Mouse (Mus musculus): Measurements from ENCODE around the gene Utp4. TPM values are rescaled to one million over a fixed set of nuclear protein-coding genes. Genes with fewer than 3 reads are reported as not detected.

The Utp4 gene
- total and polyA plus RNA-seq, 3 experiments, result 123 to 218 (median 174) TPM

DNA sequence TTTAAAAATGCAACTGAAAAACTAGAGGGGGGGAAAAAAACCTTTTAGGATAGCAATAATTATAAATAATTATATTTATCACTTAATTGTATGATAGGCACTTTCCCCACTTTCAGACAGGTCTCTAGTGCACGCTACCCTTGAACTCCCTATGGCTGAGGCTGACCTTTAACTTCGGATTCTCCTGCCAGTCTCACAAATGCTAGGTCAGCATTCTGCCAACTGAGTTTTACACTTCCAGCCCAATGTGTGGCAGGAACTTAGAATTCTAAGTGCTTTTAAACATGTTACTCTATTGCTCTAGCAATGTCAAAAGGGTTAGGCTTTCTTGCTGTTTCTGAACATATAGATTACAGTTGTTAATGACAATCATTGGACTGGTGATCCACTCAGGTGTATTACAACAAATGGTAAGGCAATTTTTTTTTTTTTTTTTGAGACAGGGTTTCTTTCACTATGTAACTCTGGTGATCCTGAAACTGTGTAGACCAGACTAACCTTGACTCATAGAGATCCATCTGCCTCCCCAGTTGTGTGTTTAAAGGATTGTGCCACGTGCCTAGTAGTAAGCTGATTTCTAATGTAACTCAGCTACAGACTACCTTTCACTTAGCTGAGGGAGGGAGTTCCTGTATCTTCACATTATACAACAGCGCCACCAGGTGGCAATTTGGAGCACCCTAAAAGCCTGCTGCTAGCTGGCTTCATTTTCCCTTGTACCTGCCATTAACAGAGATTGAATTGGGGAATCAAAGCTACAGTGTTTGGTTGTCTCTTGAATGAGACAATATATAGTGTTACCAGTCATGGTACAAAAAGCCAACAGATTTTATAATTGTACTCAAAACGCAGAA is 5.9 kb upstream of the Utp4 start:
- peak; percentile 89 for DNase-seq (ENCODE audit: low read depth, low spot score)
- no peak overlapping the region for H3K9ac ChIP-seq (ENCODE audit: control insufficient read depth, low read depth, low read length, poor library complexity, severe bottlenecking)
- H3K36me3 ChIP-seq (ENCODE audit: control insufficient read depth in 1 of 2, insufficient read depth in 2 of 2, low read length in 2 of 2), result peaks cover 9 to 17% of the 10 kb centered on the region in 2 experiments
- H3K9me3 ChIP-seq (replicated peaks; ENCODE audit: insufficient read depth, low read length), result no peaks in the 10 kb centered on the region
- peaks cover 0 to 4% of the 10 kb centered on the region in 2 experiments; a peak in 3 of 4 replicates for H3K4me1 ChIP-seq (ENCODE audit: control insufficient read depth in 1 of 2, insufficient read depth in 2 of 2, low read length in 2 of 2)
- no peak for TF ChIP-seq E2F4 (IDR thresholded peaks at IDR 0.05; ENCODE audit: borderline replicate concordance, low read depth, low read length)
- TF ChIP-seq SMC3 (IDR thresholded peaks at IDR 0.05; ENCODE audit: low read depth, low read length), result peak; percentile 73
- peak; percentile 67; the same call in 1 of the 2 replicates for TF ChIP-seq MAZ (IDR thresholded peaks at IDR 0.05; ENCODE audit: low read depth, low read length)
- peak; percentile 87 for TF ChIP-seq MYC (IDR thresholded peaks at IDR 0.05; ENCODE audit: low read depth, low read length)
- peak; percentile 71 for TF ChIP-seq MAX (IDR thresholded peaks at IDR 0.05; ENCODE audit: low read length)
- TF ChIP-seq TCF12 (IDR thresholded peaks at IDR 0.05; ENCODE audit: low read depth, low read length), result no peak
- no peak for TF ChIP-seq JUND (IDR thresholded peaks at IDR 0.05; ENCODE audit: low read depth, low read length)
- TF ChIP-seq POLR2AphosphoS5 (IDR thresholded peaks at IDR 0.05; ENCODE audit: borderline replicate concordance, low read depth, low read length), result no peak
- TF ChIP-seq GATA1 (IDR thresholded peaks at IDR 0.05; ENCODE audit: low read depth, low read length), result no peak
- TF ChIP-seq EP300 (IDR thresholded peaks at IDR 0.05; ENCODE audit: low read depth in 1 of 2, low read length in 2 of 2), result peak in 1 of 2 experiments; percentile 48; a peak in 1 of 4 replicates
- 0 out of 2 replicates have a peak, but pooled peaks have one; percentile 48 for TF ChIP-seq ELF1 (IDR thresholded peaks at IDR 0.05; ENCODE audit: low read depth, low read length)
- no peak for TF ChIP-seq ZMIZ1 (IDR thresholded peaks at IDR 0.05; ENCODE audit: low read depth, low read length)
- peak; percentile 66 for TF ChIP-seq RAD21 (IDR thresholded peaks at IDR 0.05; ENCODE audit: low read depth, low read length)
- peak; percentile 37; the same call in 1 of the 2 replicates for TF ChIP-seq ZC3H11A (IDR thresholded peaks at IDR 0.05; ENCODE audit: low read depth, low read length)
- TF ChIP-seq HCFC1 (IDR thresholded peaks at IDR 0.05; ENCODE audit: low read depth, low read length), result peak; percentile 55; the same call in 1 of the 2 replicates
- peak; percentile 62; the same call in 1 of the 2 replicates for TF ChIP-seq RCOR1 (IDR thresholded peaks at IDR 0.05; ENCODE audit: low read depth, low read length)
- no peak for TF ChIP-seq BHLHE40 (IDR thresholded peaks at IDR 0.05; ENCODE audit: borderline replicate concordance, low read depth, low read length)
- TF ChIP-seq SIN3A (IDR thresholded peaks at IDR 0.05; ENCODE audit: low read length), result peak; percentile 70
- peak in 1 of 2 experiments; percentile 32; a peak in 1 of 4 replicates for TF ChIP-seq POLR2A (IDR thresholded peaks at IDR 0.05; ENCODE audit: control insufficient read depth in 1 of 2, insufficient read depth in 1 of 2, low read depth in 1 of 2, low read length in 2 of 2, poor library complexity in 1 of 2)
- TF ChIP-seq MXI1 (IDR thresholded peaks at IDR 0.05; ENCODE audit: low read depth, low read length), result no peak; the same call in 1 of the 2 replicates
- TF ChIP-seq UBTF (IDR thresholded peaks at IDR 0.05; ENCODE audit: borderline replicate concordance, insufficient read depth, low read depth, low read length), result no peak
- peak; percentile 36; the same call in 1 of the 2 replicates for TF ChIP-seq ZNF384 (IDR thresholded peaks at IDR 0.05; ENCODE audit: low read depth, low read length)
- TF ChIP-seq CHD2 (IDR thresholded peaks at IDR 0.05; ENCODE audit: low read length), result no peak
- peak; percentile 72 to 93 (median 92) for TF ChIP-seq CTCF (IDR thresholded peaks at IDR 0.05 in 2 of 3, conservative IDR thresholded peaks at IDR 0.05 in 1 of 3; ENCODE audit: control insufficient read depth in 1 of 3, insufficient read depth in 1 of 3, low read depth in 2 of 3, low read length in 3 of 3, poor library complexity in 1 of 3, severe bottlenecking in 1 of 3)
- peak; percentile 50; the same call in 1 of the 2 replicates for TF ChIP-seq USF1 (IDR thresholded peaks at IDR 0.05; ENCODE audit: low read depth, low read length)
- H3K4me3 ChIP-seq (ENCODE audit: control insufficient read depth in 1 of 2, insufficient read depth in 1 of 2, low read depth in 2 of 2, low read length in 2 of 2), result no peak overlapping the region
- H3K27ac ChIP-seq (ENCODE audit: control insufficient read depth, low read depth, low read length), result no peak overlapping the region
- H3K27me3 ChIP-seq (ENCODE audit: control insufficient read depth in 1 of 2, insufficient read depth in 2 of 2, low read length in 2 of 2), result no peaks in the 10 kb centered on the region
- H3K79me2 ChIP-seq (ENCODE audit: control insufficient read depth, insufficient read depth, low read length, poor library complexity), result peaks cover 41% of the 10 kb centered on the region
